Mouse (Mus musculus) brain, adult 2 months (tissue): Measurements from ENCODE around the gene Cytip.

Experiments
- DNase-seq: peaks from one replicate; pipeline ENCODE4 v3.0.0; 2011; ENCODE audit warnings: low read depth, low spot score

The Cytip gene

GRCm38 (mm10) chr2:58195346-58195745 is at the start of gene Cytip:
Gene Cytip, minus strand, starts transcription at chr2:58195532.
- no peak for DNase-seq

GRCm38 (mm10) chr2:58240639-58241038 is 45.3 kb upstream of the Cytip start:
- peak; percentile 84 for DNase-seq

GRCm38 (mm10) chr2:58237487-58237886 is 42.2 kb upstream of the Cytip start:
- DNase-seq, result peak; percentile 19

GRCm38 (mm10) chr2:58199442-58199841 is 4.1 kb upstream of the Cytip start:
- DNase-seq, result peak; percentile 89

- DNase-seq, result no peak
These were observed 1.5 kb upstream of the Cytip start for GRCm38 (mm10) chr2:58196880-58197279.

- DNase-seq, result no peak
These were observed 763 bp downstream of the Cytip start for GRCm38 (mm10) chr2:58194422-58195115.

- no peak for DNase-seq
These were observed 3.2 kb downstream of the Cytip start for GRCm38 (mm10) chr2:58192160-58192559.

- DNase-seq, result no peak
These were observed 5.8 kb downstream of the Cytip start for GRCm38 (mm10) chr2:58189501-58189900.

- no peak for DNase-seq
These were observed 6.4 kb downstream of the Cytip start for GRCm38 (mm10) chr2:58188903-58189302.

- DNase-seq, result peak; percentile 53
These were observed 7.9 kb downstream of the Cytip start for GRCm38 (mm10) chr2:58187310-58188051.

GRCm38 (mm10) chr2:58184197-58184596 is 11.1 kb downstream of the Cytip start:
- DNase-seq, result no peak

GRCm38 (mm10) chr2:58183658-58184057 is 11.7 kb downstream of the Cytip start:
- no peak for DNase-seq

- DNase-seq, result no peak
These were observed 14.6 kb downstream of the Cytip start for GRCm38 (mm10) chr2:58180776-58181175.

GRCm38 (mm10) chr2:58179056-58179455 is 16.3 kb downstream of the Cytip start:
- no peak for DNase-seq

GRCm38 (mm10) chr2:58175392-58176291 is 19.7 kb downstream of the Cytip start:
- peak; percentile 73 for DNase-seq

GRCm38 (mm10) chr2:58174476-58175286 is 20.7 kb downstream of the Cytip start:
- peak; percentile 62 for DNase-seq

GRCm38 (mm10) chr2:58172963-58173362 is 22.4 kb downstream of the Cytip start:
- no peak for DNase-seq

GRCm38 (mm10) chr2:58169173-58169572 is 26.2 kb downstream of the Cytip start:
- no peak for DNase-seq

- no peak for DNase-seq
These were observed 27.7 kb downstream of the Cytip start for GRCm38 (mm10) chr2:58167654-58168053.

- no peak for DNase-seq
These were observed 28.6 kb downstream of the Cytip start for GRCm38 (mm10) chr2:58166764-58167163.
